Mouse (Mus musculus) stomach, postnatal 0 days (tissue): Measurements from ENCODE around the gene Acat2.

Source experiments
- CTCF ChIP-seq: IDR thresholded peaks from 2 replicates; pipeline ENCODE4 v1.5.1; 2016; ENCODE audit warnings: antibody characterized with exemption, low read depth, mild to moderate bottlenecking, moderate library complexity
- EP300 ChIP-seq: optimal IDR thresholded peaks from 2 replicates; pipeline ENCODE3; 2016; ENCODE audit warnings: antibody characterized with exemption

DNA sequence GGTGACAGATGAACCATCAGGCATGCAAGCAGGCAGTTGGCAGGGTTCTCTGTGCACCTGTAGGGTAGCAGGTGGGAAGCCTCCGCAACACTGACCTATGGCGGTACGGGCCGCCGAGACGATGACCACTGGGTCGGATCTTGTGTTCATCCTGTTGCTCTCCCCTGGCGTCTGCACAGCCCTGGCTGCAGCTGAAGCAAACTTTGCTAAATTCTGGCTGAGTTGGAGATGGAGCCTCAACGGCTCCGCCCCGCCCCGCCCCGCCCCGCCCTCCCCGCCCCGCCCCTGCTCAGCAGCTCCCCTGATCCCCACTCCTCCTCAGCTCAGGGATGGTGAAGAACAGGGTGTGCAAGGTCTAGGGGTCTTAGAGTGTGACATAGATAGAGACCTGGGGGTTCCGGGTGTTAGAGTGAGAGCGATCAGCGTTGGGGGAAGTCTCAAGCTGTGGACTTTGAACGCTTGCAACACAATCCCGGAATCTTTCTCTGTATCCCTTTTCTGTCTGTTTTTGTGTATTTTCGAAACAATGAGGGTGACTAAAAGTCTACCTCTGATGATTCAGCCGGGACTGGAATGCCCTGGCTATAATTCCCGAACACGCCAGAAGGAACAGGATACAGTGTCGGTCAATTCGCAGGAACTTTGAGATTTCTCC lies 20.3 kb downstream of the Acat2 start, which contains the start of gene Acat3:
- TF ChIP-seq CTCF: no peak
- no peak for TF ChIP-seq EP300
